Mouse (Mus musculus) stomach, postnatal 0 days (tissue): ENCODE results near the gene Akap13. TPM values are rescaled to one million over a fixed set of nuclear protein-coding genes. Genes with fewer than 3 reads are reported as not detected.
"Not testable (repeated sequence)": the region's sequence is repeated elsewhere in the genome, so short reads cannot be mapped to it uniquely, and the experiment has no call there.

Experiments
- ATAC-seq: fragments of 200-750 bp; cut with Nextera tagmentation; 2 replicates; pipeline ENCODE4 v1.8.0; 2017; ENCODE audit not compliant: low FRiP score, low TSS enrichment
- DNase-seq: peaks from one replicate; pipeline ENCODE4 v3.0.0-alpha.2; 2016; ENCODE audit warnings: low spot score
- H3K27ac ChIP-seq: fragments of 300-500 bp; sonication (generic); replicated peaks from 2 replicates; pipeline ENCODE4 v1.5.1; 2014; ENCODE audit warnings: mild to moderate bottlenecking, control low read depth
- H3K27me3 ChIP-seq: fragments of 300-500 bp; sonication (generic); 2 replicates; pipeline ENCODE4 v1.6.1; 2014; ENCODE audit warnings: low read length; ENCODE audit not compliant: control insufficient read depth, insufficient read depth
- H3K36me3 ChIP-seq: fragments of 300-500 bp; sonication (generic); 2 replicates; pipeline ENCODE4 v1.6.1; 2014; ENCODE audit warnings: low read length, mixed read lengths; ENCODE audit not compliant: control insufficient read depth, insufficient read depth
- H3K4me1 ChIP-seq: fragments of 300-500 bp; sonication (generic); replicated peaks from 2 replicates; pipeline ENCODE4 v1.6.1; 2014; ENCODE audit warnings: antibody characterized with exemption; ENCODE audit not compliant: control insufficient read depth, insufficient read depth
- H3K4me2 ChIP-seq: fragments of 300-500 bp; sonication (generic); replicated peaks from 2 replicates; pipeline ENCODE4 v1.6.1; 2014; ENCODE audit warnings: low read depth, mild to moderate bottlenecking, control low read depth, moderate library complexity
- H3K4me3 ChIP-seq: fragments of 300-500 bp; sonication (generic); 2 replicates; pipeline ENCODE4 v1.5.1; 2014; ENCODE audit warnings: low read depth, low read length, control low read depth
- H3K9ac ChIP-seq: fragments of 300-500 bp; sonication (generic); 2 replicates; pipeline ENCODE4 v1.6.1; 2014; ENCODE audit warnings: mild to moderate bottlenecking, low read length, control low read depth, mixed read lengths
- H3K9me3 ChIP-seq: fragments of 300-500 bp; sonication (generic); 2 replicates; pipeline ENCODE4 v1.6.1; 2016; ENCODE audit warnings: low read length; ENCODE audit not compliant: control insufficient read depth
- CTCF ChIP-seq: IDR thresholded peaks from 2 replicates; pipeline ENCODE4 v1.5.1; 2016; ENCODE audit warnings: antibody characterized with exemption, low read depth, mild to moderate bottlenecking, moderate library complexity
- EP300 ChIP-seq: optimal IDR thresholded peaks from 2 replicates; pipeline ENCODE3; 2016; ENCODE audit warnings: antibody characterized with exemption
- WGBS: fragments of 180-500 bp; shearing (Covaris S2); extraction: QIAGEN DNeasy Blood & Tissue Kit; methylation state at CpG from one replicate; pipeline ENCODE4 v1.1.7; 2014; 5-methylcytosine and 5-hydroxymethylcytosine counted together
- polyA plus RNA-seq: library from polyadenylated mRNA; unstranded; fragments of >200 nt; fragmentation: Nextera tagmentation; extraction: Ambion mirVana; gene quantifications from 2 replicates; pipeline ENCODE4 v1.2.1, GENCODE M21; 2015

The Akap13 gene
- polyA plus RNA-seq, 1 experiment from 2014 or later, result 18.8 TPM

GRCm38 (mm10) chr7:75755861-75756449, 300.6 kb downstream of the Akap13 start:
- ATAC-seq, result no peak
- H3K27me3 ChIP-seq, result no peaks in the 10 kb centered on the region
- TF ChIP-seq EP300 (no peak), CTCF (no peak)
- H3K27ac ChIP-seq, result no peak overlapping the region
- H3K4me1 ChIP-seq, result no peaks in the 10 kb centered on the region
- H3K4me3 ChIP-seq, result no peak overlapping the region
- peaks cover 17% of the 10 kb centered on the region for H3K36me3 ChIP-seq
- H3K4me2 ChIP-seq, result no peak overlapping the region
- H3K9ac ChIP-seq, result no peak overlapping the region
- WGBS, result 94% methylated on average over 8 of the region's 8 CpGs
- no peaks in the 10 kb centered on the region for H3K9me3 ChIP-seq
- DNase-seq, result no peak

GRCm38 (mm10) chr7:75759992-75760514, 304.7 kb downstream of the Akap13 start:
- Histone ChIP-seq H3K9me3 (no peaks in the 10 kb centered on the region), H3K27ac (no peak overlapping the region), H3K36me3 (no peaks in the 10 kb centered on the region; the same call in 1 of the 2 replicates), H3K27me3 (no peaks in the 10 kb centered on the region), H3K4me3 (no peak overlapping the region), H3K9ac (no peak overlapping the region), H3K4me1 (no peaks in the 10 kb centered on the region), H3K4me2 (no peak overlapping the region)
- ATAC-seq (no peak), DNase-seq (no peak)
- TF ChIP-seq CTCF (no peak), EP300 (no peak)
- 82% methylated on average over 7 of the region's 7 CpGs for WGBS

GRCm38 (mm10) chr7:75760661-75761319, 305.5 kb downstream of the Akap13 start:
- H3K9me3 ChIP-seq, H3K4me2 ChIP-seq, H3K9ac ChIP-seq, H3K27ac ChIP-seq, DNase-seq, H3K4me3 ChIP-seq, H3K4me1 ChIP-seq, H3K27me3 ChIP-seq, H3K36me3 ChIP-seq: not testable (repeated sequence)
- ATAC-seq, result peak; percentile 58
- WGBS, result 44% methylated on average over 4 of the region's 4 CpGs

GRCm38 (mm10) chr7:75762225-75762624, 306.9 kb downstream of the Akap13 start:
- not testable (repeated sequence) for H3K27me3 ChIP-seq, H3K4me3 ChIP-seq, H3K36me3 ChIP-seq, H3K27ac ChIP-seq, DNase-seq, H3K4me2 ChIP-seq, H3K4me1 ChIP-seq, H3K9ac ChIP-seq, H3K9me3 ChIP-seq
- WGBS, result 60% methylated on average over 1 of the region's 2 CpGs
- ATAC-seq, result peak; percentile 71

DNA sequence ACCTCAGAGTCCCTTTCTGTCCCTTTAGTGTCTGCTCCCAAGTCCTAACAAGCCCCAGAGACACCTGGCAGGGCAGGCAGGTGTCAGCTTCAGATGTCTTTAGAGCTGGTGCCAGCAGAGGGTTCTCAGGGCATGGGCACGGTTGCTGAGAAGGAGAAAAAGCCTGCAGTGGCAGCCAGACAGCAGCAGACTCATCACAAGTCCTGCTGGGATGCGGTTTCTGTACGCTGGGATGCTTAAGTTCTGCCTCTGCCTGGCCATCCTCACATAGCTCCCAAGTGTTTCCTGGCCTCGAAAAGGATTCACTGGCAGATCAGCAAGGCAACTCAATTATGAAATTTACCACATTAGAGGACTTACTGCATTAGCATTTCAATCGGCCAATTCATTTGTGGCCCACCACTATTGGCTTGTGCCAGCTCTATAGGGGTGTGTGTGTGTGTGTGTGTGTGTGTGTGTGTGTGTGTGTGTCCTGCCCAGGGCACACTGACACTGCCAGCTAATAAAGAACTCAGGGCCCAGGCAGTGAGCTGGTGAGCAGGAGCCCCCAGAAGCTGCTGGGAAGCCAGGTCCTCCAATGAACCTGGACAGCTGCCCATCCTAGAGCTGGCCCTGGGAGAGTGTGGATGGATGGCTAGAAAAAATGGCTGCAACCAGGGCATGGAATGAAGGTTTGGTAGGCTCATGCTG, 311.9 kb downstream of the Akap13 start:
- WGBS, result 100% methylated on average over 1 of the region's 5 CpGs
- H3K4me1 ChIP-seq, H3K4me2 ChIP-seq, H3K27ac ChIP-seq, H3K4me3 ChIP-seq, DNase-seq, H3K36me3 ChIP-seq, H3K27me3 ChIP-seq, H3K9me3 ChIP-seq, H3K9ac ChIP-seq, ATAC-seq: not testable (repeated sequence)

DNA sequence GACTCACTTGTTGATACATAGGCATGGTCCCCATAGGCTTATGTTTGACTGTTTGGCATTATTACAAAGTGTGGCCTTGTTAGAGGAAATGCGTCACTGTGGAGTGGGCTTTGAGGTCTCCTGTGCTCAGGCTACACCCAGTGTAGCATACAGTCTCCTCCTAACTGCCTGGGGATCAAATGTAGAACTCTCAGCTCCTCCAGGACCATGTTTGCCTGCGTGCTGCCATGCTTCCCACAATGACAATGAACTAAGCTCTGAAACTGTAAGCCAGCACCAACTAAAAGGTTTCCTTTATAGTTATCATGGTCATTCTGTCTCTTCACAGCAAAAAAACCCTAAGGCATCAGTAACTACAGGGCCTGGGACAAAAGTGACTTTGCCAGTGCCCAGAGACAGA, 312.8 kb downstream of the Akap13 start:
- TF ChIP-seq CTCF, result no peak
- no peak for TF ChIP-seq EP300
- no peak for ATAC-seq

More for the DNA sequence above, 312.8 kb downstream of the Akap13 start:
- no peak overlapping the region for H3K4me3 ChIP-seq
- no peaks in the 10 kb centered on the region for H3K4me1 ChIP-seq
- no peak overlapping the region for H3K4me2 ChIP-seq
- H3K27ac ChIP-seq, result no peak overlapping the region
- DNase-seq, result no peak
- H3K36me3 ChIP-seq, result no peaks in the 10 kb centered on the region
- no peaks in the 10 kb centered on the region for H3K9me3 ChIP-seq
- 78% methylated on average over 2 of the region's 2 CpGs for WGBS
- H3K9ac ChIP-seq, result no peak overlapping the region
- no peaks in the 10 kb centered on the region for H3K27me3 ChIP-seq
